Mouse (Mus musculus): Measurements from ENCODE around the gene Kcnh4. TPM values are rescaled to one million over a fixed set of nuclear protein-coding genes. Genes with fewer than 3 reads are reported as not detected.

Kcnh4 gene
- polyA plus RNA-seq, 1 experiment: 36.4 TPM

DNA sequence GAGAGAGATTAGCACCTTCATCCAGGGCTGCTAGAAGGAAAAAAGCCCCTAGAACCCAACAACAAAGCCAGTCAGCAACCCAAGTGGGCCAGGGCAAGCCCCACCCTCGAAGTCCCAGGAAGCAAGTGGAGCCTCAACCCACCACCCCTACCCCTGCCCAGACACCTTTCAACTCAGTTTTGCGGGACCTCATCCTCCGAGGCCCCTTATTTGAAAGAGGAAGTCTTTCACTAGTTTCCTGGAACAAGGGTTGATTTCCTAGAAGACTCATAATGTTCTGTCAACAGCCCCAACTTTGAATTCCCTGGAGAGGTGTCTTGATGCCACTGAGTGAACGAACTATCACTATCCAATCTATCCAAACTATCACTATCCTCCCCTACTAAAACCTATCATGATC, 29.8 kb downstream of the Kcnh4 start:
- no peak for TF ChIP-seq POLR2A (IDR thresholded peaks at IDR 0.05; ENCODE audit: borderline replicate concordance, extremely low read depth, insufficient read depth, insufficient read length, poor library complexity, severe bottlenecking)
- TF ChIP-seq CTCF (IDR thresholded peaks at IDR 0.05; ENCODE audit: borderline replicate concordance, extremely low read depth, insufficient read depth, insufficient read length): no peak
- DNase-seq (ENCODE audit: low read depth): no peak

DNA sequence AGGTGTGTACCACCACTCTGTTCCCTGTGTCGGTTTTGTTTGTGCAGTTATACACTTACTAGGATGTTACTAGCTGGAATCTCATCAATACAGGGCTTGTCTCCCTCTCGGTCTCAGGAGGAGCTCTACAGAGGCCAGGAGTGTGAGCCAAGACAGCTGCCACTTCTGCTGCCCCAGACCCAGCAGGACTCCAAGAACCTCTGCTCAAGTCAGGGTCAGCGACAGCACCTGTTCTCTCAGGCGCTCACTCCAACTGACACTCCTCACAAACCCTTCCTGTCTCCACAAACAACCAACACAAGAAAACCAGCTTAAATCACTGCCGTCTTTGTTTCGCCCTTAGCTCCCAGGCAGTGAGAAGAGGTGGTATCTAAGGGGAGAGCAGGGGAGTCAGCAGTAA, 31.1 kb downstream of the Kcnh4 start:
- no peak for DNase-seq (ENCODE audit: low read depth)
- TF ChIP-seq CTCF (IDR thresholded peaks at IDR 0.05; ENCODE audit: borderline replicate concordance, extremely low read depth, insufficient read depth, insufficient read length) (no peak), POLR2A (IDR thresholded peaks at IDR 0.05; ENCODE audit: borderline replicate concordance, extremely low read depth, insufficient read depth, insufficient read length, poor library complexity, severe bottlenecking) (no peak)

DNA sequence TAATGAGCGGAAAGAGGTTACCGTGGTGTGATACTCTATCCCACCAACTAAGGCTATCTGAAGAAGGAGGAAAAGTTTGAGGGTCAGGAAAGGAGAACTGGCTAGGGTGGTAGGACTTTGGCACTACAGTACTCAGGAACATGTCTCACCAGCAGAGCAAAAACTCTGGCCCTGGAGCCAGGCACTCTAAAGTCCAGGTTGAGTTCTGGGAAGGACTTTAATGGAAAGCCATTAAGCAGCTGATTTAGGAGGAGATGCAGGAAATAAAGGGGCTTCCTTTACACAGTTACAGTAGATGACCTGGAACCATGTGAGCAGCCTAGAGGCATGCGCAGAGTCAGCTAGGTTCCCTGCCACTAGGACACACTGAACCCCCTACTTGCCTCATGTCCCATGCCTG, 32.5 kb downstream of the Kcnh4 start:
- no peak for TF ChIP-seq POLR2A (IDR thresholded peaks at IDR 0.05; ENCODE audit: borderline replicate concordance, extremely low read depth, insufficient read depth, insufficient read length, poor library complexity, severe bottlenecking)
- no peak for DNase-seq (ENCODE audit: low read depth)

DNA sequence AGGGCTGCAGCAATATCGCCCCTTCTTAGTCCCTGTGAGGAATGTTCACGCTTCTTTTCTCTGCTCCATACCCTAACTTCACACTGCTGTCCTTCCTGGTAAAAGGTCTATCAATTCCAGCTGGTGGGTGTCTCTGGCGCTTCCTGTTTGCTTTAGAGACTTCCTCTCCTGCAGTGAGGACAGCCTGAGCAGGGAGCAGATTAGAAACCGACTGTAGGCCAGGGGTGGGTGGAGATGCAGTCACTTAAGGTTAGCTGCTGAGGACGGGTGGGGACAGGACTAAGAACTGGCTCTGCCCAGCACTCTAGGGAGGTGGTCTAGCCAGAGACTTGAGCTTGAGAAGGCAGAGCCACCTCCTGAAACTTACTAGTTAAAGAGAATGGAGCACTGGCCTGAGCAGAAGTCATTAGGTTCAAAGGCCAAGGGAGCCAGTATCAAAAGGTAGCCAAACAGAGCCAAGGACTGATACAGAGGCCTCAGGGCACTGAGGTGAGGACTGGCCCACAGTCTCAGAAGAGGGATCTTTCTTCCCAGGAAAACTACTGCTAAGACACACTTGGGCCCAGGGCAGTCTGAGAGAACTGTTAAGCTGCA, 34.7 kb downstream of the Kcnh4 start:
- TF ChIP-seq POLR2A (IDR thresholded peaks at IDR 0.05; ENCODE audit: borderline replicate concordance, extremely low read depth, insufficient read depth, insufficient read length, poor library complexity, severe bottlenecking): no peak
- no peak for DNase-seq (ENCODE audit: low read depth)

DNA sequence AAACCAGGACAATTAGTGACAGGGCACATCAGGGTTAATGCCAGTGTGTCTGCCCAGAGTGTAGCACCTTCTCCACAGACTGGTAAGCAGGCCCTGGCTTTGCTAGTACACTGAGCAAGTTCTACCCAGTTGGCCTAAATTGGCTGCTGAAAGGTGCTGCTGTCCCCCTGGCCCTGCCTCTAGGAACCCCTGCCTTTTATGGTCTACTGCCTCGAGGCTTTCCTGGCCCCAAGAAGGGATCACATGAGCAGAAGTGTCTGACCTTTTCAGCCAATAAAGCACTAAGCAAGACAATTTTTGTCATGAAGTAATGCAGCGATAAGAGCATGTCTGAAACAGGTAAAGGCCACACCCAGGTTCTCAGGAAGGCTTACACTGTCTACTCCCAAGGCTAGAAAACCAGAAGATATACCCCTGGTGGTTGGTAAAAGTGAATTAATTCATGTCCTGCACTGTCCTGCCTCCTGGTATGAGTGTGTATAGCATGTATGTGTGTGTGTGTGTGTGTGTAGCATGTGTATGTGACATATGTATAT, 37.2 kb downstream of the Kcnh4 start:
- DNase-seq (ENCODE audit: low read depth): no peak
- TF ChIP-seq POLR2A (IDR thresholded peaks at IDR 0.05; ENCODE audit: borderline replicate concordance, extremely low read depth, insufficient read depth, insufficient read length, poor library complexity, severe bottlenecking): no peak
- no peak for TF ChIP-seq CTCF (IDR thresholded peaks at IDR 0.05; ENCODE audit: borderline replicate concordance, extremely low read depth, insufficient read depth, insufficient read length)

DNA sequence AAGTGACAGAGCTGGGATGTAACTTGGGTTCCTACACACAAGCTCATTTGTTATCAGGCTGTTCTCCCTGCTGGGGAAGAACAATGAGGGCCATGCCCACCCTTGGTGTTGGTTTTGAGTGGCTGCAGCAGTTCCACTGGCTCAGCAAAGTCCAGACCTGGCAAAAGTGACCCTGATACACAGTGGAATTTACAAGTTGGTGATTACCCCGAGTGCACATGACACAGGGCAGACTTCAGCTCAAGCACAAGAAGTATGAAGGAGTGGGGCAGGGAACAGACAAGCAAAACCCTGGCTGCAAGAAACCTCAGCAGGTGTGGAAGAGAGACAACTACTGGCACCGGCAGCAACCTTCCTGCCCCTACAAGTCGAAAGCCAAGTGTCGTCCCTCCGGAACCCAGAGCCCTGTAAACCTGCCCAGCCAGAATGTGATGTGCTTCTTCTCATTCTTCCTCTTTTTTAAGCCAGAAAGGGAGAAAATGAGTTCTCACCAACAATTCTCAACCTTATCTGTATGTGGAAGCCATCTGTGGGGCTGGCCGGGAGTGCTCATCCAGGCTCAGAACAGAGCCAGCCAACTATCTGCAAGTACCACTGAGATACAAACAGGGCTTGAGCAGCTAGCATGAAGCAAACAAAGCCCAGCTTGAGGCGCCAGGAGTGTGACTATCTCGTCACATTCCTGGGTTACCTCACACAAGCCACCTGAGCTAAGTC, 37.8 kb downstream of the Kcnh4 start:
- DNase-seq (ENCODE audit: low read depth): no peak
- TF ChIP-seq POLR2A (IDR thresholded peaks at IDR 0.05; ENCODE audit: borderline replicate concordance, extremely low read depth, insufficient read depth, insufficient read length, poor library complexity, severe bottlenecking) (no peak), CTCF (IDR thresholded peaks at IDR 0.05; ENCODE audit: borderline replicate concordance, extremely low read depth, insufficient read depth, insufficient read length) (no peak)

DNA sequence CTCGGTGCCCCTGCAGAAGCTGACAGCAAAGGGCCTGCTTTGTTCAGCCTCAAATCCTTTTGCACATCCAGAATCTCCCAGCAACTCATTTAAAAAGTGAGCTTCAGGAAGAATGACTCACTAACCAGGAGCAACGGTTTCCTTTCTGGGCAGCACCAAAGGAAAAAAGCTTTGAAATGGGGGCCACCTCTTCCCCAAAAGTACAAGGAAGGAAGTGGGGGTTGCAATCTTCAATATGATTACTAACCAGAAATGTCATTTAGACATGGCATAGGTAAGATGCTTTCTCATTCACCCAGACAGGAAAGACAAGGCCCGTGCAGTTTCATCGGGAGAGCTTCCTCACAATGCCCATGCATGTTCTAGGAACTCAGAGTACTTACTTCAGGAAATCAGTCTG, 38.5 kb downstream of the Kcnh4 start:
- TF ChIP-seq CTCF (IDR thresholded peaks at IDR 0.05; ENCODE audit: borderline replicate concordance, extremely low read depth, insufficient read depth, insufficient read length) (no peak), POLR2A (IDR thresholded peaks at IDR 0.05; ENCODE audit: borderline replicate concordance, extremely low read depth, insufficient read depth, insufficient read length, poor library complexity, severe bottlenecking) (no peak)

DNA sequence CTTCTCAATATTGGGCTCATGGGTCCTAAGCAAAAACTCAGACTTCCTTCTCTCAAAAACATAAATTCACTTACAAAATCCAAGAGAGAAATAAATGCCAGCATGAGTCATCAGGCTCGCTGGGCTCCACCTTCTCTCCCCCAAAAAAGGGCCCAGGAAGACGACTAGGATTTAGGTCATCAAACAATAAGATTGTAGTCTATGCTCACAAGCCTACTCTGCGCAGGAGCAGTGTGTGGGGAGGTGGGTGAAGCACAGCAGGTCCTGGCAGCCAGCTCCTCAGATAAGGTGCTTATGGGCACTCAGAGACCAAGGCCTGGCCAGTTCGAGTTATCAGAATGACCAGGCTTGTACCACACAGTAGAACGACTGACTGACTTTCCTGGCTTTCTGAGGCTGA, 39.4 kb downstream of the Kcnh4 start:
- DNase-seq (ENCODE audit: low read depth): no peak

More for the DNA sequence above, 38.5 kb downstream of the Kcnh4 start:
- DNase-seq (ENCODE audit: low read depth): no peak

DNA sequence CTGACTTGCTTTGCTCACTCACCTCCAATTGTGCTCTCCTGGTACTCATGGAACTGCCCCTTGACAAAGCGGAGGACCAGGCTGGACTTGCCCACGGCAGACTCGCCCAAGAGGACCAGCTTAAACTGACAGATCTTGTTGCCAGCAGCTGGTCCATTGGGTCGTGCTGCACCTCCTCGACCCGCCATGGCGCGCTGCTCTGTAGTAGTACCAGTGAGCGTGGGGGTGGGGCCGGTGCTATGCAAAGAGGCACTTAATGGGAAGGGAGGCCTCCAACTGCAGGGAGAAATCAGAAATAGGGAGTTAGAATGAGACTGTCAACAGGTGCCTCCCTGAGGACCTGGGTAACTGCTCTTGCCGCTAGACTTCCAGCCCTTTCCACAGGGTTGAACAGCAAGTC, 39.8 kb downstream of the Kcnh4 start:
- DNase-seq (ENCODE audit: low read depth): no peak
- no peak for TF ChIP-seq CTCF (IDR thresholded peaks at IDR 0.05; ENCODE audit: borderline replicate concordance, extremely low read depth, insufficient read depth, insufficient read length)
- TF ChIP-seq POLR2A (IDR thresholded peaks at IDR 0.05; ENCODE audit: borderline replicate concordance, extremely low read depth, insufficient read depth, insufficient read length, poor library complexity, severe bottlenecking): no peak

More for the DNA sequence above, 39.4 kb downstream of the Kcnh4 start:
- TF ChIP-seq CTCF (IDR thresholded peaks at IDR 0.05; ENCODE audit: borderline replicate concordance, extremely low read depth, insufficient read depth, insufficient read length) (no peak), POLR2A (IDR thresholded peaks at IDR 0.05; ENCODE audit: borderline replicate concordance, extremely low read depth, insufficient read depth, insufficient read length, poor library complexity, severe bottlenecking) (no peak)

DNA sequence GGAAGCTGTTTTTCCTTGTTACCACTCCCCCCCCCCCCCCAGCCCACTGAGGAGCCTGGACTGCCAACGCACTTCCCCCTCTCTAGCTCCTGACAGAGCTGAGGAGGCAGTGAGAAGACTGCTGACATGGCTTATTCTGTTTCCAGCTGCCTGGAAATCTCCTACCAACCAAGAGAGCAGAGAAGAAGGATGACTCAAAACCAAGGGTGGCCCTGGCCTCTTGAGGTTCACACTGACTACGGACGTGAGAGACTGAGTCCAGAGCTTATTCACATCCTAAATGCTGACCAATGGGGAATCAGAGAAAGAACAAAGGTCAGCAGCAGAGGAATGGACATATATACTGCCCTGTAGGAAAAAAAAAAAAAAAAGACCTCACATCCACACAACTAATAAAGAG, 40.4 kb downstream of the Kcnh4 start:
- no peak for DNase-seq (ENCODE audit: low read depth)
- TF ChIP-seq POLR2A (IDR thresholded peaks at IDR 0.05; ENCODE audit: borderline replicate concordance, extremely low read depth, insufficient read depth, insufficient read length, poor library complexity, severe bottlenecking) (no peak), CTCF (IDR thresholded peaks at IDR 0.05; ENCODE audit: borderline replicate concordance, extremely low read depth, insufficient read depth, insufficient read length) (no peak)

DNA sequence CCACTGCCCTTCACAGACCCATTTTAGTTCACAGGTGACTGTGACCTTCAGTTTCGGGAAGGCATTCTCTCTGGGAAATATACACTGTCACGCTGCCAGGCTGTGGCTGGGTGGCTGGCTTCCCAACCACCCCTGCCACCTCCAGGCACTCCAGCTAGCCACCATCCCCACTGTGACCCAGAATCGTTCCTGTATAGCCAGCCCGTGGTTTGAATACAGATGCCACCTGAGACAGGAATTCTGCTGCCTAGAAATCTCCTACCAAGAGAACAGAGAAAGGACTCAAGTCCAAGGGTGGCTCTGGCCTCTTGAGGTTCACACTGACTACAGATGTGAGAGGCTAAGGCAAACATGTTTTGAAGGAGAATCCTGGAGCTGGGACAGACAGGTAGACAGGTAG, 40.9 kb downstream of the Kcnh4 start:
- TF ChIP-seq POLR2A (IDR thresholded peaks at IDR 0.05; ENCODE audit: borderline replicate concordance, extremely low read depth, insufficient read depth, insufficient read length, poor library complexity, severe bottlenecking): no peak
- TF ChIP-seq CTCF (IDR thresholded peaks at IDR 0.05; ENCODE audit: borderline replicate concordance, extremely low read depth, insufficient read depth, insufficient read length): no peak
- no peak for DNase-seq (ENCODE audit: low read depth)

DNA sequence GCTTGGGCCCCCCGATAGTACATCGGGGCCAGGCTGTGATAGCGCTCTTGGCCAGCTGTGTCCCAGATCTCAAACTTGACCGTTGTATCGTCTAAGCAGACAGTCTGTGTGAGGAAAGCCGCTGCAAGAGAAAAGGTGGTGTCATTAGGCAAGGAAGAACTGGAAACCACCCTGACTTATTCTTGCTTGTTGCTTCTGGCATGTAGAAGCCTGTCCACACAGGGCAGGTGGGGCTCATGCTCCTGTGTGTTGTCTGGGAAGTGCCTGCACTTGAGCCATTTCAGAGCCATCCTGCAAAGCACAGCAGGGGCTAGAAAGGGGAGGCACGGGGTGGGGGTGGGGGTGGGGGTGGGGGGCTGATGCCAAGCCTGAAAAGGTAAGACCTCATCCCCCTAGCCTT, 41.3 kb downstream of the Kcnh4 start:
- TF ChIP-seq POLR2A (IDR thresholded peaks at IDR 0.05; ENCODE audit: borderline replicate concordance, extremely low read depth, insufficient read depth, insufficient read length, poor library complexity, severe bottlenecking): no peak
- DNase-seq (ENCODE audit: low read depth): no peak
